Mouse (Mus musculus) testis, postnatal 14 days (tissue): ENCODE measurements around the gene Rpl32.

ENCODE experiments used
- DNase-seq: peaks from one replicate; pipeline ENCODE4 v3.0.0; 2021; ENCODE audit warnings: low spot score

Gene Rpl32

DNA sequence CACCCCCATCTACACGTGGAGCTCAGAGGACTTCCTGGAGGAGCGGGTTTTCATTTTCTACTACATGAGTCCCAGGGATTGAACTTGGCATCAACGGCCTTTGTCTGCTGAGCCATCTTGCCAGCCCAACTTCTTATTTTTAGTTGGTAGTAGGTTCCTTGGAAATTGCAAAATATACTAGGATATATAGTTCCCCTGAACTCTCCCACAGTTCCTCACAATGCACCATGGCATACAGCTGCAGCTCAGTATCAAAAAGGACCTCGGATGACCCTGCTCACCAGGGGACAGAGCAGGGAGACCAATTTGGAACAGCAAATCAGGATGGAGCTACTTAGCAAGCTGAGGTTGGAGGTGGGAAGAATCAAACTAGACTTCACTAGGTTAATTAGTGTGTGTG, 6.5 kb upstream of the Rpl32 start:
- no peak for DNase-seq

DNA sequence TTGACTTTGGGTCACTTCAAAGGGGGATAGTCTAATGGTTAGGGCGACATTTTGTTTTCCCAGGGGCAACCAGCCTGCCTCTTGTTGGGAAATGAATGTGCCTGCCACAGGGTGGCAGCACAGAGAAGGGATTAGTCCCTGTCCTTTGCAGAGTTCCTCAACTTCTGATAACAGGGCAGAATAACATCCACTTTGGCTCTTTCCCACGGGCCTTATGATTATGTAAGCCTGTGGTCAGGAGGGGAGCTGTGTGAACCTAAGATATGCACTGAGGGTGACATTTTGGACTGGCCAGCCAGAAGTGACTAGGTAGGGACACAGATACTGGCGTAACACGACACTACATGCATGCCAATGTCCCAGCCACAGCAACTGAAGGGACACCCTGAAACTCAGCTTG, 5.6 kb upstream of the Rpl32 start:
- DNase-seq, result no peak

DNA sequence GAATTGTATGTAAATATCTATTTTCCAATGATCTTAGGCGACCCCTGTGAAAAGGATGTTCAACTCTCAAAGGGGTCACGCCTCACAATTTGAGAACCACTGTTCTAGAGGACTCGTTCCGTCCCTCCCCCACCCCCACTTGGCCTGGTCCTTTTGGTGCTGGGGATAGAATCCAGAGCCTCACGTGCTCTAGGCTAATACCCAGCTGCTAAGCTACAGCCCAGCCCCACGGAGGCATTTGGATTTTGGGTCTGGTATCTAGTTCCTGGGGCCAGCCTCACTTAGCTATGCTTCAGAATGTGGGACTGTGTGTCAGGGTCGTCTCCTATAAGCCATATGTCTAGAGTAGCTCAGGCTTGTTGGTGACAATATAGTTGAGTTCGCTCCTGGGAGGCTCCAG, 3.1 kb upstream of the Rpl32 start:
- no peak for DNase-seq

DNA sequence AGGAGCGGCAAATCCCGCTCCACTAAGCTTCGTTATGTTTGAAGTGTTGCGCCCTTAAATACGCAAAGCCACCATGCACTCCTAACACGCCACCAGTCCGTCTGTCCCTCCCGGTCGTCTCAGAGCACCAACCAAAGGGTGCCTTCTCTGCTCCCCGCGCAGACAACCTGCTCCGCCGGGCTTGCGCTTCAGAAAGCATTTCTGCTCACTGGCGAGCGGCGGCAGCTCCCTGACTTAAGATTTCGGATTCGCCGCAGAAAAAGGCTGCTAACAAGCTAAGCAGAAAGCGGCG, 405 bp downstream of the Rpl32 start:
- no peak for DNase-seq

DNA sequence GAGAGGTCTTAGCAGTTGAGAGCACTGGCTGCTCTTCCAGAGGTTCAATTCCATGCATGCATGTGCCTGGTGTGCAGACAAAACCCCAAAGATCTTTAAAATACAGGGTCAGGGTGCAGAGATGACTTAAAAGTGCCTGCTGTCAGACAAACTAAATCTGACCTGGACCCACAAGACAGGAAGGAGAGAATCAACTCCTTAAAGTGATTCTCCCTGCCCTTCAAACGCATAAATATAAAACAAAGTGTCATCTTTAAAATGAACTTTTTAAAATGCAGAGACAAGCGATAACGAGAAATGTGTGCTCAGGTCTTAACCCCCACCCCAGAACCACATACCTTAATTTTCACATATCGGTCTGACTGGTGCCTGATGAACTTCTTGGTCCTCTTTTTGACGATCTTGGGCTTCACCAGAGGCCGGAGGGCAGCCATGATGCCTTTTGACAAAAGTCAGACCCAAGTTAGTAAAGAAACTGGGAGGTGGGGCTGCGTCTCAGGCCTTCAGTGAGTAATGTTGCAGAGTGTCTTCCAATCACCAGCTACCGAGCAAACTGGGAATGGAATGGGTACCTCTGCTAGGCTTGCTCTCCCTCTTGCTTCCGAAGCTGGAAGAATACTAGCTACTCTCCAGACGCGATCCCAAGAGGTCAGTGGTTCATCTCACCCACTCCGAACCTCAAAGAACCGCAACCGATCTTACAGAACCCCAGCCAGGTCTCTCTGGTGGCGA, 917 bp downstream of the Rpl32 start:
- DNase-seq, result no peak

DNA sequence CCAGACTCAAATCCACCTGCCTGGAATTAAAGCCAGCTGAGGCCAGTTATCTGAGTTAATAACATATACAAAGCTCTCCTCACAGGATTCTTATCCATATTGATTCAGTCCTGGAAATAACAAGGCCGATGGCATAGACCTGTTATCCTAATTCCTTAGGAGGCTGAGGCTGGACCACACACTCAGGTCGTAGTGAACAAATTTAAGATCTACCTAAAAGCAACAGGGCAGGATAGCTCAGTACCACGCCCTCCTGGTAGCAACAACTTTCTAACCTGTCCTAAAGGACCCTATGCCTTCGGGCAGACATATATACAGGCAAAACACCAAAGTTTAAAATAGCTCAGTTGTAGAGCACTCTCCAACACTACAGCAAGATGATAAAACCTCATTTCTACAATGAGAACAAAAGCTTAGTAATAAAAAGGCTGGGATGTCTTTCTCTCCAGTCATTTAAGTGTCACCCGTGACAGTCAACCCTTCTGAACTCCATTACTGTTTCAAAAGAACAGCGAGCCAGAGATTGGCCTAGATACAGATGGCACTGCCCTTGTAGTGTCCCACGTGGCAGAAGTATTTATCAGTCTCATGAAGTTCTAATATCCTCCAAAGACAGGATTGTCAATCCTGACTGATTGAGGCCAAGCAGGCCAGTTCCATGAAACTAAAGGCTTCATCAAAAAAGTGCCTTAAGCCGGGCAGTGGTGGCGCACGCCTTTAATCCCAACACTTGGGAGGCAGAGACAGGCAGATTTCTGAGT, 3.9 kb downstream of the Rpl32 start:
- DNase-seq, result no peak

DNA sequence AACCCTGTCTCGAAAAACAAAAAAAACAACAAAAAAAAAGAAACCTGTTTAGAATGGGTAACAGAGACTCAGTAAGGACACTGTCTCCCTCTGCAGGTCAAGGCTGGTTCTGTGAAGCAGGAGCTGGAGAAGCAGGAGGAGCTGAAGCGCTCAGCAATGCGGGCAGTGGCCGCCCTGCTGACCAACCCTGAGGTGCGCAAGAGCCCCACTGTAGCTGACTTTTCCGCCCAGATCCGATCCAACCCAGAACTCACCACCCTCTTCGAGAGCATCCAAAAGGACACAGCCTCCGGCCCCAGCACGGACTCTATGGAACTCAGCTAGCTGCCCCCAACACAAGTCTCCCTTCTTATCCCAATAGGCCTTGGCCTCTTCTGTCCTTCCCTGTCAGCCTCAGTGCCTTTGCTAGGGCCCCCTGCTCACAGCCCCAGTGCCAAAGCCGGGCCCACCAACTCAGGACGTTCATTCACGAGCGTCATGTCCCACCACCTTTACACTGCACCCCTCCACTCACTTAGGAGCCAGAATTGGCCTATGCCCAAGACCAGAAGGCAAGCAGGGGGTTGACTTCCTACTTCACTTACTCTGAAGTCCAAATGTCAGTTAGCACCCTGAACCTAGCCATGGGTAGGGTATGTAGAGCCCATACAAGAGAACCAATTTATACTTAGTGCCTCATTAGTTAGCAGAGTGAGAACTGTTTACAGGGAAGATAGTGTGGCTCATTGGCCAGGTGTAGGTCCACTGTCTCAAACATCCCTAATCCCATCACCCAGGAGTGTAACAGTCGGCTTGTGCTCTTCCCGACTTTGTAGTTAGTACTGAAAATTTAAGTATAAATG, 4.8 kb downstream of the Rpl32 start:
- peak; percentile 60 for DNase-seq

DNA sequence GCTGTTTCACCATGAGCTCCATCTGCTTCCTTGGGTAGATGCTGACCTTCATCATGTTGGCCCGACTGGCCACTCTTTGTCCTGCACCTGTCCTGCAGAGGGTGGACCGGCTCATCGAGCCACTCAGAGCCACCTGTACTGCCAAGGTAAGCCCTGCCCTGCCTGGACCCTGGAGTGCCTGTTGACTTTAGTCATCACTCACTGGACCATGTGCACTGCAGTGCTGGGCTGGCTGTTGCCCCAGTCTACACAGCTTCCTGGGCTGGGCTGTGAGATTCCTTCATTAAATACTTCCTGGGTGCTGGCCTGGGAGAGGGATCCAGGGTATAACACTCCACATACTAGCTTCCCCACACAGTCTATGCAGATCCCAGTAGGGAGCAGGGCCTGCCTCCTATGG, 6.7 kb downstream of the Rpl32 start:
- no peak for DNase-seq

DNA sequence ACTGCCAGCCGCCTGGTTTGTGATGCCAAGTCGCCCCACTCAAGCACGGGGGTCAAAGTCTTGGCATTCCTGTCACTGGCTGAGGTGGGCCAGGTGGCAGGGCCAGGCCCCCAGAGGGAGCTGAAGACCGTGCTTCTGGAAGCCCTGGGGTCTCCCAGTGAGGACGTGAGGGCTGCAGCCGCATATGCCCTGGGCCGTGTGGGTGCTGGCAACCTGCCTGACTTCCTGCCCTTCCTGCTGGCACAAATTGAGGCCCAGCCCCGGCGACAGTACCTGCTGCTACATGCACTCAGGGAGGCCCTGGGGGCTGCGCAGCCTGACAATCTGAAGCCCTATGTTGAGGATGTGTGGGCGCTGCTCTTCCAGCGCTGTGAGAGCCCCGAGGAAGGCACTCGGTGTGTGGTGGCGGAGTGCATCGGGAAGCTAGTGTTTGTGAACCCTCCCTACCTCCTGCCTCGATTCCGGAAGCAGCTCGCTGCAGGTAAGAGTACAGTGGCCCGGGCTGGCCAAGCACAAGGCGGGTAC, 15.8 kb downstream of the Rpl32 start:
- no peak for DNase-seq

DNA sequence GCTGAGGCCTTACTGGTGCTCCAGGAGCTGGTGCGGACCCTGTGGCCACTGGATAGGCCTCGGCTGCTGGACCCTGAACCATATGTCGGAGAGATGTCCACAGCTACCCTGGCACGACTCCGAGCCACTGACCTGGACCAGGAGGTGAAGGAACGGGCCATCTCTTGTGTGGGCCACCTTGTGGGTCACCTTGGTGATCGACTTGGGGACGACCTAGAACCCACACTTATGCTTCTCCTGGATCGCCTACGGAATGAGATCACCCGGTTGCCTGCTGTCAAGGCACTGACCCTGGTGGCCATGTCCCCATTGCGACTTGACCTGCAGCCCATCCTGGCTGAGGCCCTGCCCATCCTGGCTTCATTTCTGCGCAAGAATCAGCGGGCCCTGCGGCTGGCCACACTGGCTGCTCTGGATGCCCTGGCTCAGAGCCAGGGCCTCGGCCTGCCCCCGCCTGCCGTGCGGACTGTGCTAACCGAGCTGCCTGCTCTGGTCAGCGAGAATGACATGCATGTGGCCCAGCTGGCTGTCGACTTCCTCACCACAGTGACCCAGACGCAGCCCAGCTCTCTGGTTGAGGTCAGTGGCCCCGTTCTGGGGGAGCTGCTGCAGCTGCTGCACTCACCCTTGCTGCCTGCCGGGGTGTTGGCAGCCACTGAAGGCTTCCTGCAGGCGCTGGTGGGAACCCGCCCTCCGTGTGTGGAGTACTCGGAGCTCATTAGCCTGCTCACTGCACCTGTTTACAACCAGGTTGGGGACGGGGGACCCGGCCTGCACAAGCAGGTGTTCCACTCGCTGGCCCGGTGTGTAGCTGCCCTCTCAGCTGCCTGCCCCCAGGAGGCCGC, 16.5 kb downstream of the Rpl32 start:
- no peak for DNase-seq

DNA sequence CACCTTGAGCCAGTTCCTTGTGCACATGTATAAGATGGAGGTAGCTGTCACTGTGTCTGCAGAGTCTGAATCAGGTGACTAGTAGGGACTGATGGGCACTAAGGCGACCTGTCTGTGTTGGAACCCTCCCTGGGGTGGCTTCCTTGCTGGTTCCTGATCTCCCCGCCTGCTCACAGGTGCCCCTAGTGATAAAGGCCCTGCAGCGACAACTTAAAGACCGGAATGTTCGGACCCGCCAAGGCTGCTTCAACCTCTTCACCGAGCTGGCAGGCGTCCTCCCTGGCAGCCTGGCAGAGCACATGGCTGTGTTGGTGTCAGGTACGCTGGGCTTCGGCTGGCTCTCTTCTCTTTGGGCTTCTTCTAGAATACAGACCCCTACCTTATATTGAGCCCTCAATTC, 17.5 kb downstream of the Rpl32 start:
- DNase-seq, result no peak

DNA sequence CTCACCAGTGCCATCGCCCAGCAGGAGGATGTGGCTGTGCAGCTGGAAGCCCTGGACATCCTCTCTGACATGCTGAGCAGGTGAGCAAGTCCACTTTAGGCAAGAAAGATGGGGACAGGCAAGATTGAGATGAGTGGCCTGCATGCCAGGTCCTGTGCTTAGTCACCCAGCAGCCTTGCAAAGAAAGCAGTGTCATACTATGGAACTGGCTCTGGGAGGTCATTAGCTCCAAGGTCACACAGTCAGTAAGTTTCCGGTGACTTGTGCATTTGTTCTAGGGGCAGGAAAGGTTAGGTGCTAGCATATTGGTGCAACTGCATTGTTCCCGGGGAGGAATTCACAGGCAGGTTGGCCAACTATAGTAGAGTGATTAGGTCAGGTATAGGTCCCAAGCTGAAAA, 25.8 kb downstream of the Rpl32 start:
- DNase-seq, result no peak

DNA sequence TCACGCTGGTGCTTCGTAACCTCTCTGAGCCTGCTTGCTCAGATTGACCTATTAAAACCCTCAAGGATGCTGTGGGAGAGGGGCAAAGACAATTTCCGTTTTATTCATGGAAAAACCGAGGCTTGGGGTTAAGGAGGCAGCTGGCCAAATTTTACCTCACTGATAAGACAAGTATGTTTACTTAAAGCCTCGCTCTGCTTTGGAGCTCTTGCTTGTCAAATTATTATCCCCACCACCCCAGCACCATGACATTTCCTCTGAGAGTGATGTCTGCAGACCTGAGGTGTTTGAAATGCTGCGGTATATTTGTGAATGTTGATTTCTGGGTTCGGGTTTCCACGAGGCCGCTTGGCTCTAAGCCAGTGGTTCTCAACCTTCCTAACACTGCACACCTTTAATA, 32.2 kb downstream of the Rpl32 start:
- no peak for DNase-seq

DNA sequence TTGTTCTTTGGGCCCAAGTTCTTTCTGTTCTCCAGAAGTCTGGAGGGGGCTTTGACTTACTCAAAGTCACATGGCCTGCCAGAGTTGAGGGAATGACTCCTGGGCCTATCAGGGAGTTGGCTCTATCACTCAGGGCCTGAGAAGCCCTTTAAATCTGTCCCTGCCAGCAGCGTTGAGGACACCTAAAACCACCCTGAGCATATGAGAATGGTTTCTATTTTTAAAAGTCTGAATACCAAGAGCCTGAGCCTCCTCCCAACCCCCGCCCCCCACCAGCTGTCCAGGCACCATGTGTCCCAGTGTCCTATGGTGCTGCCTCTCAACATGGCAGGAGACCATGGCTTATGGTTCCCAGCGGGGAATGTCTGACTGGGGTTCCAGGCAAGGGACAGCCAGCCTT, 32.7 kb downstream of the Rpl32 start:
- no peak for DNase-seq

DNA sequence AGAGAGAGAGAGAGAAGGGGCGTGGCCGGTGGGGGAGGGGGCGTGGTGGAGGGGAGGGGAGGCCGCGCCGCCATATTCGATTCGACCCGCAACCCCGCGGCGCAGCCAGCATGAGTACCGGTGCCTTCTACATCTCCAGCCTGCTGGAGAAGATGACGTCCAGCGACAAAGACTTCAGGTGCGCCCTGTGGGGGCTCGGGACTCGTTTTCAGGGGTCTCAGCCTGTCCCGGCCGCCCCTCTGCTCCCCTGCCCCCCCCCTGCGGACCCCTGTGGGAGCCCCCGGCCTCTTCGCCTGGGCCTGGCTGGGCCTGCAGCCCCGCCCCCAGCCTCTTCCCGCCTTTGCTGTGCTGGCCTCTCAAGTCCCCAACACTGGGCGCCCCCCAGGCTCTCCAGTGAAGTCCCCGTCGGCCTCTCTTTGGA, 34.0 kb downstream of the Rpl32 start, which contains the start of gene Cand2:
Cand2 (plus strand) TSS at position 38 of the 421 bp plus-strand sequence.
- peak; percentile 63 for DNase-seq

DNA sequence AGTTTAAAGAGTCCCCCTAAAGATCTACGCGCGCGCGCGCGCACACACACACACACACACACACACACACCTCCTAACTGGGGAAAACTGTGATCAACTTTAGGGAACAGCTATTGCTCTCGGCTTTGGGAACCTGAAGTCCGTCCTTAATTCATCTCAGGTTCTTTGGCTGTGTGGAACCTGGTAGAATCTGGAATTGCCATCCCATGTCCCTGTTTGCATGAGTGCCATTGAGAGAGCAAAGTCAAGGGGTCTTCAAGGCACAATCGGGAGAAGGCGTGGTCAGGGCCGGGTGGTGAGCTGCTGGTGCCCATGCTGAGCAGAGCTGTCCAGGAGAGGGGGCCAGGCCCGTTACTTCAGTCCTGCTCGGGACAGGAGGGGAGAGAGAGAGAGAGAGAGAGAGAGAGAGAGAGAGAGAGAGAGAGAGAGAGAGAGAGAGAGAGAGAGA, 34.6 kb downstream of the Rpl32 start:
- DNase-seq, result peak; percentile 42

DNA sequence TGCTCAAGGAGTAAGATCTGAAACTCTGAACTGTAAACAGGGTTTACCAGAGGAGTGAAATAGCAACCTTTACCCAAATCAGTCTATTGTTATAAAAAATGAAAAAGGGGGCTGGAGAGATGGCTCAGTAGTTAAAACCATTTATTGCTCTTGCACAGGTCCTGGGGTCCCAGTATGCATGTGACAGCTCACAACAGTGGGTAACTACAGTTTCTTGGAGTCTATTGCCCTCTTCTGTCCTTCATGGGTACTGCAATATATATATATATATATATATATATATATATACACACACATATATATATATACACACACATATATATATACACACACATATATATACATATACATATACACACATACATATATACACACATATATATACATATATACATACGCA, 35.9 kb downstream of the Rpl32 start:
- DNase-seq, result no peak

DNA sequence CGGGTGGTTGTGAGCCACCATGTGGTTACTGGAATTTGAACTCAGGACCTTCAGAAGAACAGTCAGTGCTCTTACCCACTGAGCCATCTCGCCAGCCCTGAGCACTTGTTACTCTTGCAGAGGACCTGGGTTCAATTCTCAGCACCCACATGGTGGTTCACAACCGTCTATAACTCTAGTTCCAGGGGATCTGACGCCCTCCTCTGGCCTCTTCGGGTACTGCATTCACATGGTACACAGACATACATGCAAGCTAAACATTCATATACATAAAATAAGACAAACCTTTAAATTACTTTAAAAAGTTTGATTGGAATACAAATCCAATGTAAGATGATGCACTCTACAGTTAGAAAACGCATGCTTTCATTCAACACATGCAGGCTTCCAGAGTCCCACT, 36.3 kb downstream of the Rpl32 start:
- peak; percentile 60 for DNase-seq

DNA sequence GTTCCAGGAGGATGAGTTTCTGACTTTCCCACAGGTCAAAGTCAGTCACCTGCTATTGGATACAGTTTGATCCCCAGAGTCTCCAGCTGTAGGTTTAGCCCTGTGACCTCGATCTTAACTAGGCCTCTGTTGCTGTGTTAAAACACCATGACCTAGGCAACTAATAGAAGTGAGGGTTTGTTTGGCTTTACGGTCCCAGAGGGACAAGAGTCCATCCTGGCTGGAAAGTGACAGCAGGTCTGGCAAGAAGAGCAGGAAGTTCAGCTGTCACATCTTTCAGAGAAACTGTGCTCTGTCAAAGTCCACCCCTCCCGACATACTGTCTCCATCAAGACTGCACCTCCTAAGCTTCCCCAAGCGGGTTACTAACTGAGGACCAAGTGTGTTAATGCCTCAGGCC, 37.7 kb downstream of the Rpl32 start:
- no peak for DNase-seq

DNA sequence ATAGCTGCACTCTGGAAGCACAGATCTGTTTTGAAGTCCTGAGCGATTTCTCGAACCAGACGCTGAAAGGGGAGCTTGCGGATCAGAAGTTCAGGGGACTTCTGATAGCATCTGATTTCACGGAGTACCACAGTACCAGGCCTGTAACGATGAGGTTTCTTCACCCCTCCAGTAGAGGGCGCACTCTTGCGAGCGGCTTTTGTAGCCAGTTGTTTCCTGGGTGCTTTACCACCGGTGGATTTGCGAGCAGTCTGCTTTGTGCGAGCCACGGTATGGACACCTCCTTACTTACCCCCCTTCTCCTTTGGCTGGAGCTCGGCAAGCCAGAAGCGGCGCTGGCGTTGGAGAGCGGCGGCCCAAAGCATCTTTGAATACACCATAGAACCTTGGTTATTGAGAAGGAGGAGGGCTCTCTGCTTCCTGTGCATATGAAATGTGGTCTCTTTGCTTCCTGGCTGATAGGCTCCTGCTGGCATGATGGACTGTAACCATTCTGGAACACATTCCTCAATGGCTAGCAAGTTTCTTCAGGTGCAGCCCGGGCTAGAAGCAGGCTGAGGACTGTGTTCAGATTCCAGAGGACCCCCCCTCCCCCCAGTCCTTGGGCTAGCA, 38.4 kb downstream of the Rpl32 start:
- no peak for DNase-seq

DNA sequence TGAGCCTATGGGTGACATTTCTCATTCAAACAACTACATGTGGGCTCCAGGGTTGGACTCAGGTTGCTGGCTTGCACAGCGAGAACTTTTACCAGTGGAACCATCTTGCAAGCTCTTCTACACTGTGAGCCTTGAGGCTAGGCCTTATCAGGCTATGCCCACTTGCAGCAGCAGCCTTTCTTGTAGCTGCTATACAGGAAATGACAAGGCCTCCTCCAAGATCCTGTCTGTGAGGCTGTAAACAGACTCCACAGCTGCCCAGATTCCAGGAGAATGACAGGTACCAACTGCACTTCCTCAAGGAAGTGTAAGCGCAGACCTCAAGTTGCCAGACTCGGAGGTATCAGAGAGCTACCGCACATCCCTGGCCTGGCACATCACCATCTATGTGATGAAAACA, 40.3 kb downstream of the Rpl32 start:
- DNase-seq, result no peak
